Mouse (Mus musculus): ENCODE data around the gene Aagab. TPM values are rescaled to one million over a fixed set of nuclear protein-coding genes. Genes with fewer than 3 reads are reported as not detected.

Aagab gene
- polyA plus RNA-seq, 1 experiment: 18.8 TPM

GRCm38 (mm10) chr9:63672797-63673493, 70.5 kb downstream of the Aagab start:
- no peak for TF ChIP-seq EP300 (IDR thresholded peaks at IDR 0.05; ENCODE audit: insufficient read depth, low read depth, low read length)
- TF ChIP-seq CTCF (IDR thresholded peaks at IDR 0.05; ENCODE audit: low read depth, low read length): no peak
- no peak for TF ChIP-seq POLR2A (IDR thresholded peaks at IDR 0.05; ENCODE audit: insufficient read depth, low read length)
- no peaks in the 10 kb centered on the region for H3K4me1 ChIP-seq (ENCODE audit: control insufficient read depth, insufficient read depth, low read length)
- H3K27me3 ChIP-seq (ENCODE audit: control insufficient read depth, insufficient read depth, low read length, poor library complexity, severe bottlenecking): no peaks in the 10 kb centered on the region
- H3K27ac ChIP-seq (ENCODE audit: insufficient read depth, low read length): no peak overlapping the region
- H3K9ac ChIP-seq (ENCODE audit: low read depth, poor library complexity, severe bottlenecking): no peak overlapping the region
- H3K36me3 ChIP-seq (ENCODE audit: control insufficient read depth, insufficient read depth, low read length, poor library complexity, severe bottlenecking): no peaks in the 10 kb centered on the region
- no peak overlapping the region for H3K4me3 ChIP-seq (ENCODE audit: low read depth, low read length)
- no peaks in the 10 kb centered on the region for H3K9me3 ChIP-seq (replicated peaks; ENCODE audit: control insufficient read depth, insufficient read depth, low read length, poor library complexity, severe bottlenecking)

- Histone ChIP-seq H3K4me1 (ENCODE audit: control insufficient read depth, insufficient read depth, low read length) (no peaks in the 10 kb centered on the region), H3K36me3 (ENCODE audit: control insufficient read depth, insufficient read depth, low read length, poor library complexity, severe bottlenecking) (no peaks in the 10 kb centered on the region), H3K27ac (ENCODE audit: insufficient read depth, low read length) (no peak overlapping the region), H3K4me3 (ENCODE audit: low read depth, low read length) (no peak overlapping the region), H3K27me3 (ENCODE audit: control insufficient read depth, insufficient read depth, low read length, poor library complexity, severe bottlenecking) (no peaks in the 10 kb centered on the region), H3K9me3 (replicated peaks; ENCODE audit: control insufficient read depth, insufficient read depth, low read length, poor library complexity, severe bottlenecking) (no peaks in the 10 kb centered on the region), H3K9ac (ENCODE audit: low read depth, poor library complexity, severe bottlenecking) (no peak overlapping the region)
- TF ChIP-seq CTCF (IDR thresholded peaks at IDR 0.05; ENCODE audit: low read depth, low read length) (no peak), POLR2A (IDR thresholded peaks at IDR 0.05; ENCODE audit: insufficient read depth, low read length) (no peak), EP300 (IDR thresholded peaks at IDR 0.05; ENCODE audit: insufficient read depth, low read depth, low read length) (no peak)
Observed at GRCm38 (mm10) chr9:63673494-63673805, 71.0 kb downstream of the Aagab start.

GRCm38 (mm10) chr9:63674613-63675012, 72.2 kb downstream of the Aagab start:
- Histone ChIP-seq H3K4me1 (ENCODE audit: control insufficient read depth, insufficient read depth, low read length) (no peaks in the 10 kb centered on the region), H3K9me3 (replicated peaks; ENCODE audit: control insufficient read depth, insufficient read depth, low read length, poor library complexity, severe bottlenecking) (no peaks in the 10 kb centered on the region), H3K4me3 (ENCODE audit: low read depth, low read length) (no peak overlapping the region), H3K9ac (ENCODE audit: low read depth, poor library complexity, severe bottlenecking) (no peak overlapping the region), H3K27ac (ENCODE audit: insufficient read depth, low read length) (no peak overlapping the region), H3K36me3 (ENCODE audit: control insufficient read depth, insufficient read depth, low read length, poor library complexity, severe bottlenecking) (no peaks in the 10 kb centered on the region), H3K27me3 (ENCODE audit: control insufficient read depth, insufficient read depth, low read length, poor library complexity, severe bottlenecking) (no peaks in the 10 kb centered on the region)
- TF ChIP-seq CTCF (IDR thresholded peaks at IDR 0.05; ENCODE audit: low read depth, low read length) (no peak), POLR2A (IDR thresholded peaks at IDR 0.05; ENCODE audit: insufficient read depth, low read length) (no peak), EP300 (IDR thresholded peaks at IDR 0.05; ENCODE audit: insufficient read depth, low read depth, low read length) (no peak)

DNA sequence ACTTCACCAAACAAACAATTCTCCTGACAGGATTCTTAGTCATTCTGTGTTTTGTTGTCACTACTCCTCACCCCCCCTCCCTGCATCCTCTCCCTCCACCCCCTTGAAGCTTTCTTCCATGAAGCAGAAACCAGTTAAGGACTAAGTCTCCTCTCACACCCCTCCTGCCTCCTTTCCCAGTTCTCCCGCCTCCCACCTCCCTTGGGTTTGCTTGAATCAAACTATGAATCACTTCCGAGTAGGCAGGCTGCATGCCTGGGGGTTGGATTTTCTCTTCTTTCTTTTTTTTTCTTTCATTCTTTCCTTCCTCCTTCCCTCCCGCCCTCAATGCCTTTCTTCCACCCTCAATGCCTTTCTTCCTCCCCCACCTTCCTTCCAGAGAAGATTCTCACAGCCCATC, 75.2 kb downstream of the Aagab start:
- TF ChIP-seq POLR2A (IDR thresholded peaks at IDR 0.05; ENCODE audit: insufficient read depth, low read length): no peak
- no peak for TF ChIP-seq CTCF (IDR thresholded peaks at IDR 0.05; ENCODE audit: low read depth, low read length)
- TF ChIP-seq EP300 (IDR thresholded peaks at IDR 0.05; ENCODE audit: insufficient read depth, low read depth, low read length): no peak
- no peaks in the 10 kb centered on the region for H3K4me1 ChIP-seq (ENCODE audit: control insufficient read depth, insufficient read depth, low read length)
- no peaks in the 10 kb centered on the region for H3K27me3 ChIP-seq (ENCODE audit: control insufficient read depth, insufficient read depth, low read length, poor library complexity, severe bottlenecking)
- no peaks in the 10 kb centered on the region for H3K36me3 ChIP-seq (ENCODE audit: control insufficient read depth, insufficient read depth, low read length, poor library complexity, severe bottlenecking)
- H3K4me3 ChIP-seq (ENCODE audit: low read depth, low read length): no peak overlapping the region
- H3K9ac ChIP-seq (ENCODE audit: low read depth, poor library complexity, severe bottlenecking): no peak overlapping the region
- no peak overlapping the region for H3K27ac ChIP-seq (ENCODE audit: insufficient read depth, low read length)
- H3K9me3 ChIP-seq (replicated peaks; ENCODE audit: control insufficient read depth, insufficient read depth, low read length, poor library complexity, severe bottlenecking): no peaks in the 10 kb centered on the region

GRCm38 (mm10) chr9:63678076-63678475, 75.6 kb downstream of the Aagab start:
- Histone ChIP-seq H3K27me3 (ENCODE audit: control insufficient read depth, insufficient read depth, low read length, poor library complexity, severe bottlenecking) (no peaks in the 10 kb centered on the region), H3K9ac (ENCODE audit: low read depth, poor library complexity, severe bottlenecking) (no peak overlapping the region), H3K4me3 (ENCODE audit: low read depth, low read length) (no peak overlapping the region), H3K9me3 (replicated peaks; ENCODE audit: control insufficient read depth, insufficient read depth, low read length, poor library complexity, severe bottlenecking) (no peaks in the 10 kb centered on the region), H3K27ac (ENCODE audit: insufficient read depth, low read length) (no peak overlapping the region), H3K4me1 (ENCODE audit: control insufficient read depth, insufficient read depth, low read length) (no peaks in the 10 kb centered on the region), H3K36me3 (ENCODE audit: control insufficient read depth, insufficient read depth, low read length, poor library complexity, severe bottlenecking) (no peaks in the 10 kb centered on the region)
- TF ChIP-seq CTCF (IDR thresholded peaks at IDR 0.05; ENCODE audit: low read depth, low read length): no peak
- no peak for TF ChIP-seq EP300 (IDR thresholded peaks at IDR 0.05; ENCODE audit: insufficient read depth, low read depth, low read length)

GRCm38 (mm10) chr9:63682301-63682700, 79.8 kb downstream of the Aagab start:
- H3K4me1 ChIP-seq (ENCODE audit: control insufficient read depth, insufficient read depth, low read length): no peaks in the 10 kb centered on the region
- H3K9me3 ChIP-seq (replicated peaks; ENCODE audit: control insufficient read depth, insufficient read depth, low read length, poor library complexity, severe bottlenecking): no peaks in the 10 kb centered on the region
- no peak overlapping the region for H3K4me3 ChIP-seq (ENCODE audit: low read depth, low read length)
- TF ChIP-seq EP300 (IDR thresholded peaks at IDR 0.05; ENCODE audit: insufficient read depth, low read depth, low read length) (no peak), CTCF (IDR thresholded peaks at IDR 0.05; ENCODE audit: low read depth, low read length) (no peak), POLR2A (IDR thresholded peaks at IDR 0.05; ENCODE audit: insufficient read depth, low read length) (no peak)
- H3K36me3 ChIP-seq (ENCODE audit: control insufficient read depth, insufficient read depth, low read length, poor library complexity, severe bottlenecking): no peaks in the 10 kb centered on the region
- H3K27ac ChIP-seq (ENCODE audit: insufficient read depth, low read length): no peak overlapping the region
- no peak overlapping the region for H3K9ac ChIP-seq (ENCODE audit: low read depth, poor library complexity, severe bottlenecking)
- no peaks in the 10 kb centered on the region for H3K27me3 ChIP-seq (ENCODE audit: control insufficient read depth, insufficient read depth, low read length, poor library complexity, severe bottlenecking)
